Mouse (Mus musculus): ENCODE results near the gene Ufl1.

DNA sequence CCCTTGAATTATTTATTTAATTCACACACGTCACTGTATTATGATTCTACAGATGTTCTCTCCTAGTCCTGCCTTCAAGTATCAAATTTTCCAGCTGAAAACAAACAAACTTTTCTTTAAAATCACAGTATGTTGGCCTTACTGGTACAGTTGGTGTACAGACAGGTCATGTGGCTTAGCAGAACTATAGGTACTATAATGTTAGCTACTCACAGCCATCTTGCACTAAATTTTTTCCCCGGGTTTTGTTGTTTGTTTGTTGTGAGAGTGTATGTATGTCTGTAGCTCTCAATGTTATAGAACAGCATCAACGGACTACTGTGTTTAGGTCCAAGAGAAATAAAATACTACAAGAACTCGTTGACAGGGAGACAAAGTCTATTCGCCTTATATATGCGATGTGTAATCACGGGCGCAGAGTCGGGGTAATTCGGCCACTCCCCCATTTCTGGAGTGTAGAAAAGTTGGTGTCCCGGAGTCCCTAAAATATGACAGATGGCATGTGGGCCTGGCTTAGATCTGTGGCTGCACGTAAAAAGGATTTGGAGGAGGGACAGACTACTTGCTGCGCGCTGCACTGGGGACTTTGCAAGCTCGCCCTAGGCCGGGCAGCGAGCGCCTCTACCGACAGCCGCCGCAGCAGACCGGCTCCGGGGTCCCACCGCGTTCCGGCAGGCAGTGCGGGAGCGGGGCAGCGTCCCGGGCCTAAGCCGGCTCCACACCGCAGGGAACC lies 517 bp downstream of the Ufl1 start:
- TF ChIP-seq CTCF (IDR thresholded peaks at IDR 0.05; ENCODE audit: borderline replicate concordance, insufficient read depth, low read length) (no peak), POLR2A (IDR thresholded peaks at IDR 0.05; ENCODE audit: low read depth, low read length) (no peak)

Measured in embryonic fibroblast, embryonic 13.5 days (primary cell).